In genomic region chr6:48444310-48445180, GRCm38 (mm10) we compare ENCODE assay signal across 8 mouse cellular contexts. TPM values are rescaled to one million over a fixed set of nuclear protein-coding genes. Genes with fewer than 3 reads are reported as not detected.
A peak's percentile ranks its signal among the peaks of the same experiment; 100 is the strongest.
DNase-seq lines count a peak whose midpoint lies in the region; ATAC-seq and TF ChIP-seq lines count a peak whose summit lies in the region.

No protein-coding gene starts in this region.

- peak overlapping the region; percentile 94 for H3K4me2 ChIP-seq in intestine, postnatal 0 days (replicated peaks; ENCODE audit: low read depth)
- H3K4me2 ChIP-seq in liver, embryonic 13.5 days, result peak overlapping the region; percentile 77
- peak overlapping the region; percentile 88 for H3K4me2 ChIP-seq in neural tube, embryonic 13.5 days

- H3K9ac ChIP-seq in intestine, postnatal 0 days (ENCODE audit: low read depth, low read length), result peak overlapping the region; percentile 80
- peak overlapping the region; percentile 69 for H3K9ac ChIP-seq in liver, embryonic 13.5 days
- H3K9ac ChIP-seq in neural tube, embryonic 13.5 days, result peak overlapping the region; percentile 87

- no peaks in the 10 kb centered on the region for H3K27me3 ChIP-seq in intestine, postnatal 0 days (replicated peaks; ENCODE audit: control insufficient read depth, insufficient read depth, low read length)
- H3K27me3 ChIP-seq in liver, embryonic 13.5 days, result peaks cover 35% of the 10 kb centered on the region
- peaks cover 23% of the 10 kb centered on the region for H3K27me3 ChIP-seq in neural tube, embryonic 13.5 days

- intact Hi-C loops in gastrocnemius, postnatal 36 days (cut with DNase I), result loop anchor here (2.0 kb wide), 1 partner anchor 60 kb away; no protein-coding TSS in a partner anchor

- peak overlapping the region; percentile 91 for H3K27ac ChIP-seq in intestine, postnatal 0 days (ENCODE audit: low read depth, low read length)
- H3K27ac ChIP-seq in liver, embryonic 13.5 days, result peak overlapping the region; percentile 53; the same call in 1 of the 2 replicates
- peak overlapping the region; percentile 91 for H3K27ac ChIP-seq in neural tube, embryonic 13.5 days (replicated peaks)

- no peaks in the 10 kb centered on the region for H3K9me3 ChIP-seq in intestine, postnatal 0 days (ENCODE audit: control insufficient read depth)
- H3K9me3 ChIP-seq in liver, embryonic 13.5 days (replicated peaks), result no peaks in the 10 kb centered on the region
- H3K9me3 ChIP-seq in neural tube, embryonic 13.5 days, result no peaks in the 10 kb centered on the region

- peak; percentile 58 to 63 for DNase-seq in thymus, adult 18-20 months
- DNase-seq in thymus, postnatal 0 days (ENCODE audit: low spot score), result no peak
- peak; percentile 75 for DNase-seq in embryo, embryonic 10 days (ENCODE audit: low spot score)
- DNase-seq in gastrocnemius, postnatal 36 days, result peak; percentile 49 to 77
- peak; percentile 23 for DNase-seq in liver, embryonic 13.5 days
- peak; percentile 61 to 65 for DNase-seq in urinary bladder, adult 18-20 months (ENCODE audit: low spot score in 2 of 2)

- peak; percentile 65 for ATAC-seq in intestine, postnatal 0 days
- peak; percentile 35 for ATAC-seq in liver, embryonic 13.5 days (ENCODE audit: low read depth)
- peak; percentile 76 for ATAC-seq in neural tube, embryonic 13.5 days (ENCODE audit: low read depth)

- peak overlapping the region; percentile 78 for H3K4me3 ChIP-seq in intestine, postnatal 0 days (ENCODE audit: low read depth, low read length)
- H3K4me3 ChIP-seq in liver, embryonic 13.5 days (replicated peaks), result peak overlapping the region; percentile 62
- peak overlapping the region; percentile 74 for H3K4me3 ChIP-seq in neural tube, embryonic 13.5 days

- H3K36me3 ChIP-seq in intestine, postnatal 0 days (ENCODE audit: control insufficient read depth, insufficient read depth), result peaks cover 23% of the 10 kb centered on the region
- peaks cover 14% of the 10 kb centered on the region for H3K36me3 ChIP-seq in liver, embryonic 13.5 days
- peaks cover 17% of the 10 kb centered on the region for H3K36me3 ChIP-seq in neural tube, embryonic 13.5 days

- H3K4me1 ChIP-seq in intestine, postnatal 0 days (replicated peaks; ENCODE audit: control insufficient read depth, insufficient read depth, low read length), result no peaks in the 10 kb centered on the region; the same call in none of the 2 replicates
- peaks cover 18% of the 10 kb centered on the region for H3K4me1 ChIP-seq in liver, embryonic 13.5 days (replicated peaks)
- peaks cover 34% of the 10 kb centered on the region for H3K4me1 ChIP-seq in neural tube, embryonic 13.5 days (replicated peaks)

- under 1% methylated on average over 33 of the region's 34 CpGs for WGBS in intestine, postnatal 0 days
- under 1% methylated on average over 29 of the region's 34 CpGs for WGBS in liver, embryonic 13.5 days (ENCODE audit: insufficient replicate concordance)
- 3% methylated on average over 32 of the region's 34 CpGs for WGBS in neural tube, embryonic 13.5 days

- no peak for TF ChIP-seq CTCF in intestine, postnatal 0 days (IDR thresholded peaks at IDR 0.05; ENCODE audit: low read depth)

RNA-seq across cellular contexts. Expression of gene Zfp467, which starts 1.1 kb away (rescaled TPM):
- polyA plus RNA-seq in thymus, postnatal 0 days (2015; fragmentation: Nextera tagmentation; extraction: Ambion mirVana), result 8.6 and 9.9 TPM in 2 replicates
- 10 to 100 TPM; 38.3 to 42.4 TPM for total RNA-seq in gastrocnemius, postnatal 36 days (2021)
- 18.9 and 19.3 TPM in 2 replicates for polyA plus RNA-seq in intestine, postnatal 0 days (2015; fragmentation: Nextera tagmentation; extraction: Ambion mirVana)
- 1.8 and 1.9 TPM in 2 replicates for polyA plus RNA-seq in liver, embryonic 13.5 days (2015; fragmentation: Nextera tagmentation; extraction: Ambion mirVana)
- polyA plus RNA-seq in neural tube, embryonic 13.5 days (2015; fragmentation: Nextera tagmentation; extraction: Ambion mirVana), result 21.0 and 22.6 TPM in 2 replicates

RNA-seq across cellular contexts. Expression of gene Sspo, which starts 3.5 kb away (rescaled TPM):
- polyA plus RNA-seq in thymus, postnatal 0 days (2015; fragmentation: Nextera tagmentation; extraction: Ambion mirVana), result 0.68 and 0.77 TPM in 2 replicates
- total RNA-seq in gastrocnemius, postnatal 36 days (2021), result under 1 TPM; 0.39 to 0.54 TPM
- polyA plus RNA-seq in intestine, postnatal 0 days (2015; fragmentation: Nextera tagmentation; extraction: Ambion mirVana), result 0.61 and 0.74 TPM in 2 replicates
- polyA plus RNA-seq in liver, embryonic 13.5 days (2015; fragmentation: Nextera tagmentation; extraction: Ambion mirVana), result 0.08 TPM in 1 of 2 replicates, not detected in the other
- 0.31 and 0.43 TPM in 2 replicates for polyA plus RNA-seq in neural tube, embryonic 13.5 days (2015; fragmentation: Nextera tagmentation; extraction: Ambion mirVana)

RNA-seq across cellular contexts. Expression of gene Krba1, which starts 49.2 kb away (rescaled TPM):
- polyA plus RNA-seq in thymus, postnatal 0 days (2015; fragmentation: Nextera tagmentation; extraction: Ambion mirVana), result 13.3 and 14.4 TPM in 2 replicates
- 10 to 100 TPM; 13.7 to 16.2 TPM for total RNA-seq in gastrocnemius, postnatal 36 days (2021)
- 20.0 and 20.1 TPM in 2 replicates for polyA plus RNA-seq in intestine, postnatal 0 days (2015; fragmentation: Nextera tagmentation; extraction: Ambion mirVana)
- 1.8 and 2.0 TPM in 2 replicates for polyA plus RNA-seq in liver, embryonic 13.5 days (2015; fragmentation: Nextera tagmentation; extraction: Ambion mirVana)
- 23.8 and 27.4 TPM in 2 replicates for polyA plus RNA-seq in neural tube, embryonic 13.5 days (2015; fragmentation: Nextera tagmentation; extraction: Ambion mirVana)
